Mouse (Mus musculus): ENCODE data around the gene Prpsap1.
"Not testable (repeated sequence)": the region's sequence is repeated elsewhere in the genome, so short reads cannot be mapped to it uniquely, and the experiment has no call there.

Prpsap1 gene

GRCm38 (mm10) chr11:116515330-116516020, 21.5 kb upstream of the Prpsap1 start:
- DNase-seq (ENCODE audit: low read depth, low spot score): no peak

GRCm38 (mm10) chr11:116513531-116514038, 19.6 kb upstream of the Prpsap1 start:
- no peak for DNase-seq (ENCODE audit: low read depth, low spot score)

- no peak for DNase-seq (ENCODE audit: low read depth, low spot score)
These were observed 19.0 kb upstream of the Prpsap1 start for GRCm38 (mm10) chr11:116512987-116513386.

- no peak for DNase-seq (ENCODE audit: low read depth, low spot score)
These were observed 18.2 kb upstream of the Prpsap1 start for GRCm38 (mm10) chr11:116512154-116512553.

- DNase-seq (ENCODE audit: low read depth, low spot score): peak; percentile 76
These were observed 17.4 kb upstream of the Prpsap1 start for GRCm38 (mm10) chr11:116511301-116511868.

GRCm38 (mm10) chr11:116508689-116509088, 14.7 kb upstream of the Prpsap1 start:
- no peak for DNase-seq (ENCODE audit: low read depth, low spot score)

GRCm38 (mm10) chr11:116506151-116506875, 12.3 kb upstream of the Prpsap1 start:
- no peak for DNase-seq (ENCODE audit: low read depth, low spot score)

- DNase-seq (ENCODE audit: low read depth, low spot score): no peak
These were observed 11.6 kb upstream of the Prpsap1 start for GRCm38 (mm10) chr11:116505573-116505972.

- DNase-seq (ENCODE audit: low read depth, low spot score): peak; percentile 61
These were observed 10.5 kb upstream of the Prpsap1 start for GRCm38 (mm10) chr11:116504516-116504915.

GRCm38 (mm10) chr11:116501005-116501746, 7.2 kb upstream of the Prpsap1 start:
- peak; percentile 80 for DNase-seq (ENCODE audit: low read depth, low spot score)

GRCm38 (mm10) chr11:116499018-116499417, 5.0 kb upstream of the Prpsap1 start:
- DNase-seq (ENCODE audit: low read depth, low spot score): no peak

GRCm38 (mm10) chr11:116498596-116498995, 4.6 kb upstream of the Prpsap1 start:
- DNase-seq (ENCODE audit: low read depth, low spot score): peak; percentile 37

GRCm38 (mm10) chr11:116497313-116497712, 3.3 kb upstream of the Prpsap1 start:
- no peak for DNase-seq (ENCODE audit: low read depth, low spot score)

GRCm38 (mm10) chr11:116494474-116495174, 622 bp upstream of the Prpsap1 start:
- DNase-seq (ENCODE audit: low read depth, low spot score): no peak

- no peak for DNase-seq (ENCODE audit: low read depth, low spot score)
These were observed 811 bp downstream of the Prpsap1 start for GRCm38 (mm10) chr11:116493191-116493590.

- DNase-seq (ENCODE audit: low read depth, low spot score): not testable (repeated sequence)
These were observed 1.5 kb downstream of the Prpsap1 start for GRCm38 (mm10) chr11:116492507-116492906.

GRCm38 (mm10) chr11:116491338-116491737, 2.7 kb downstream of the Prpsap1 start:
- peak; percentile 37 for DNase-seq (ENCODE audit: low read depth, low spot score)

- peak; percentile 95 for DNase-seq (ENCODE audit: low read depth, low spot score)
These were observed 3.5 kb downstream of the Prpsap1 start for GRCm38 (mm10) chr11:116490232-116491107.

GRCm38 (mm10) chr11:116489771-116490231, 4.2 kb downstream of the Prpsap1 start:
- peak; percentile 49 for DNase-seq (ENCODE audit: low read depth, low spot score)
